Mouse (Mus musculus) adrenal gland, postnatal 25 days (tissue): Measurements from ENCODE around the gene Lurap1l. TPM values are rescaled to one million over a fixed set of nuclear protein-coding genes. Genes with fewer than 3 reads are reported as not detected.
"Not testable (repeated sequence)": the region's sequence is repeated elsewhere in the genome, so short reads cannot be mapped to it uniquely, and the experiment has no call there.

ENCODE experiments used
- DNase-seq: peaks from one replicate; pipeline ENCODE4 v3.0.0; 2021; ENCODE audit warnings: mixed read lengths
- long read RNA-seq: library from polyadenylated mRNA; stranded (forward); transcript quantifications from one replicate; pipeline ENCODE4 v2.0.0, GENCODE M21; 2021
- total RNA-seq: library from RNA; stranded (reverse); gene quantifications from 2 replicates; pipeline ENCODE4 v1.2.3, GENCODE M21; 2021

The Lurap1l gene
- 7.0 and 7.8 TPM in 2 replicates for total RNA-seq
- long read RNA-seq, transcript Lurap1l-201 (2 exons, 3,066 nt) = major isoform, 58 of 61 reads
- long read RNA-seq, partial matches to known transcripts = 3 of 61 reads
- long read RNA-seq, other reads (novel, unspliced or antisense) = 0 of 61 reads

- peak; percentile 47 for DNase-seq
Measured at GRCm38 (mm10) chr4:80910481-80910870, at the start of gene Lurap1l. Lurap1l (plus strand) TSS chr4:80910646.

- no peak for DNase-seq
Measured at GRCm38 (mm10) chr4:80862962-80863361, 47.5 kb upstream of the Lurap1l start.

- no peak for DNase-seq
Measured at GRCm38 (mm10) chr4:80863906-80864305, 46.5 kb upstream of the Lurap1l start.

GRCm38 (mm10) chr4:80864511-80864922 lies 45.9 kb upstream of the Lurap1l start:
- peak; percentile 19 for DNase-seq

GRCm38 (mm10) chr4:80866065-80866464 lies 44.4 kb upstream of the Lurap1l start:
- DNase-seq = no peak

GRCm38 (mm10) chr4:80869598-80869997 lies 40.8 kb upstream of the Lurap1l start:
- no peak for DNase-seq

GRCm38 (mm10) chr4:80872847-80873644 lies 37.4 kb upstream of the Lurap1l start:
- DNase-seq = no peak

DNA sequence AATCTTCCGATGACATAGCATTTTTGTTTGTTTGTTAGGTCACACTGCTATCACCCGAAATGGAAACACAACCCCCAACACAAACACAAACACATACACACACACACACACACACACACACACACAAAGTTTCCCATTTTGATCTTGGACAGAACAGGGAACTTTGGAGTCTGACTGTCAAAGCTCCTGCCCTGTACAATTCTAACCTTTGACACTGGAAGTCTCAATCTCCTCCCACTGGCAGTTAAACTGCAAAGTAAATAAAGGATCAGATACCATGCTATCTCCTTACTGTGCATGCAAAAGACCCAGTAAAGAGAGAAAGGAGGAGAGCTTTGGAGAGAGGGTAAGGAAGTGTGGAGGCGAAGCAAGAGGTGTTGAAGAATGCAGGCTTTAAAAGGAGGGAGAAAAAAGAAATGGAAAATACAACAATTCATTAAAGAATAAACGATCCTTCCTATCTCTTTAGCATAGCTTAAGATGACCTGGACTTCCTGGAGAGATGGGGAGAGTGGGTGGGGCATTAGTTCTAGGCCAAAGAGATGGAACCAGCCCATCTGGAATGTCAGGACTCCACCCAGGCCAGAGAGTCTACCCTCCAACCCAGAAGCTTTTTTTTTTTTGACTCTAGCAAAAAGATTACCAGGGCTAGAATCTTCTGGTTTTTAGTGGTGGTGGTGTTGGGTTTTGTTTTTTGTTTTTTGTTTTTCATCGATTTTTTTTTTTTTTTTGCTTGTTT lies 36.2 kb upstream of the Lurap1l start:
- DNase-seq = no peak

- DNase-seq = no peak
Measured at GRCm38 (mm10) chr4:80875055-80875454, 35.4 kb upstream of the Lurap1l start.

DNA sequence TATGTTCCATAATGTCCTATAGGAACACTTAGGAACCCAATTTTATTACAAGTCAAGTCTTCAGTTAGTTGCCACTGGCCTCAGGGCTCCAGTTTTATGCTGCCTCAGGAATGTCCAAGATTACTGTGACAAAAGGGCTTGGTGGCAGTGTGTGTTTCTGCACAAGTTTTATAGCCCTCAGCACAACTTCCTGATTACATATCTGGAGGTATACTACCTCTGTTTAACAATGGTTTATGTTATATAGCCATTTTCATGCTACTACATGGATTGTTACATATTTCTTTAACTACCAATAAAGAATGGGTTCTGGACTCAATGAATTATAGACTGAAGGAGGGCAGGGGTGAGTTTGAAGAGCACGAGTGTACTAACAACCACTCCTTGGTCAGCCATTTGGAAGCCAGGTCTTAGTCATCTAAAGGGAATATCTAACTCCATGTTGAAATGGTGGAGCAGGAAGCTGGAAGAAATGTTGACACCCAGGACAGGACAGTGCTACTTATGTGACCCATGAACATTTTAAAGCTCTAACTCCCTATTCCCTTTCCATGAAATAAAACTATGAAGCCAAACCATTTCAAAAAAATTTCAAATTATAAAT lies 28.3 kb upstream of the Lurap1l start:
- DNase-seq = no peak

- no peak for DNase-seq
Measured at GRCm38 (mm10) chr4:80886631-80887030, 23.8 kb upstream of the Lurap1l start.

DNA sequence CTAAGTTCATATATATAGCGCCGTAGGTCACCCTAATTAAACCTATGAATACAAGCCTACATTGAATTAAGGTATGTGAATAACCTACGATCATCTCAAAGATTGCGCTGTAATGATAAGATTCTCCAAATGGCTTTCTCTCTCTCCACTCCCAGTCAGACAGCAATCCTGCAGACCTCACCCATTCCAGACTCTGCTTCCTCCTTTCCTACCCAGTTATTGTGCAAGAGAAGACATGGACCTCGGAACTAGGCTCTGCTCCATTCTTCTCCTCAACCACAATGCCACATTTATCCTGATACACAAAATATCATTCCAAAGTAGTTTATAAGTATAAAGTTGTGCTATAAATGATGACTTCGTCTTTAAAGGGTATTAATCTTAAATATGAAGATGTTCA lies 19.4 kb upstream of the Lurap1l start:
- DNase-seq = no peak

GRCm38 (mm10) chr4:80895278-80895894 lies 15.1 kb upstream of the Lurap1l start:
- DNase-seq = no peak

DNA sequence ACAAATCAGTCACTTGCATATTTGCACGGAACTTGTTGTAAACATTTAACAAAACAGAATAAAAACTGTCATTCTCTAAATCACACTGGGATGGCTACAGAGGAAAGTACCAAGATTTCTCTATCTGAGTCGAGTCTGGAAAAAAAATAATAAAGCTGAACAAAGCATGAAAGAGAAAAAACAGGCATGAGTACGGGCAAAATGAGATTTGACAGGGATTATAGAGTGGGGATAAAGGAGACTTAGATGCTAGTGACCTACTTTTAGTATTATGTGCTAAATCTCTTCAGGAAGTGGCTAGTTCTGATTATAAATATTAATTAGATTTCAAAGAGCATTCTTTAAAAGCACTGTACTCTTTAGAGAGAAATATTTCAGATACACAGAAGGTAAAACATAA lies 3.7 kb upstream of the Lurap1l start:
- no peak for DNase-seq

DNA sequence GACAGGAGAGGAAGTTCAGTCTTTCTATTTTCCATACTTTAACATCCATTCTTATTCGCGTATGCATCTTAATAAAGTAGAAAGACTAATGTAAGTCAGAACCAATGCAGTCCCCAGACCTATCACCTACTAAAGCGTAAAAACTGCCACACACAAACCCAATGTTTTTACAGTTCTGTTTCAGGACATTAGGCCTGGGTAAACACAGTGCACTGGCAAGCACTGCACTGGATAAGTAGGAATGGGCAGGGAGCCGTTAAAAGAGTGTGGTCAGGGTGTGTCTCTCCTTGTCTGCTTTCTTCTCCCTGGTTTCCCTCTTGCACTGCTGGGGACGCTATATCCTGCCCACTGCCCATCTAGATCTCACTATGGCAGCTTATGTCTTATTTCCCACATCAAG lies 2.5 kb upstream of the Lurap1l start:
- no peak for DNase-seq

DNA sequence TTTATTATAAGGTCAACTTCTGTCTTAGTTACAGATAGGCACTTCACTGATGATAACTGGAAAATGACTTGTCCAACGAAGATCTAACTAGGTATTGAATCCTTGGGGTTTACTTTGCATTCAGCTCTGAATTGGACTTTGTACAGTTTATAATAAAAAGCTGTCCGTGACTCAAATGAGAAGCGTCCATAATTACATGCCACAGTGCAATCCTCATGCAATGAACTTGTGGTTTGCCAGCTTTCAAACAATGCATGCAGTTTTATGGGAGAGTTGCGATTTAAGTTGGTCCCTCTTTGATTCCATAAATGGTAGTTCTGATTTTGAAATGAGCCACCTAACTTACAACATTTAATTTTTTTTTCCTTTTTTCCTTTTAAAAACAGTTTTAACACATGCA lies 1.5 kb upstream of the Lurap1l start:
- DNase-seq = no peak

DNA sequence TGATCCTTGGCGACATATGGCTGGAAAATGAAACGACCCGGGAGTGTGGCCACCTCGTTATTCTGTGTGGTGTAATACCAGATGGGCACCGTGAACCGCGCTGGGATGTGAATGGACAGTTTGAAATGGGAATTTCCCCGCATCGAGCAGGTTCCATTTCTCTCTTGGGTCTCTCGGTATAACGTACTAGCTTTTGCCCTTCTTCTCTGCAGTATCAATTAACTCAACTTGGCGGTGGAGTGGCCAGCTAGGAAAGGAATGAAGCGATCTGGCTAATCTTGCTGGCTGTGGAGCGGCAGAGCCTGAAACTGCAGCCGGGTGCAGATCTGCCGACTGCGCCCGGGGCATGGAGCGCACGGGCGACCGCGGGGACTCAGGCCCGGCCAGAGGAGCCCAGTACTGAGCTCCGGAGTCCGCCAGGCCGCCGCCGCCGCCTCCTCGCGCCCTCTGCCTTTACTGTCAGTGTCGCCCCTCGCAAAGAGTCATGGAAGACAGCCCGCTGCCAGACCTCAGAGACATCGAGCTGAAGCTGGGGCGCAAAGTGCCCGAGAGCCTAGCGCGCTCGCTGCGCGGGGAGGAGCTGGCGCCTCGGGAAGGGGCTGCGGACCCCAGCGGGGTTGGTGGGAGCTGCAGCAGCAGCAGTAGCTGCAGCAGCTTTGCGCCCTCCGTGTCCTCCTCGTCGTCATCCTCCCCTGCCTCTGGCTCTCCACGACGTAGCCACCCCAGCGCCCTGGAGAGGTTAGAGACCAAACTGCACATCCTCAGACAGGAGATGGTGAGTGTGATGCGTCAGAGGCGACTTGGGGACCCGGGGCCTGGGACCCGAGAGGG lies 640 bp downstream of the Lurap1l start:
- peak; percentile 51 for DNase-seq

DNA sequence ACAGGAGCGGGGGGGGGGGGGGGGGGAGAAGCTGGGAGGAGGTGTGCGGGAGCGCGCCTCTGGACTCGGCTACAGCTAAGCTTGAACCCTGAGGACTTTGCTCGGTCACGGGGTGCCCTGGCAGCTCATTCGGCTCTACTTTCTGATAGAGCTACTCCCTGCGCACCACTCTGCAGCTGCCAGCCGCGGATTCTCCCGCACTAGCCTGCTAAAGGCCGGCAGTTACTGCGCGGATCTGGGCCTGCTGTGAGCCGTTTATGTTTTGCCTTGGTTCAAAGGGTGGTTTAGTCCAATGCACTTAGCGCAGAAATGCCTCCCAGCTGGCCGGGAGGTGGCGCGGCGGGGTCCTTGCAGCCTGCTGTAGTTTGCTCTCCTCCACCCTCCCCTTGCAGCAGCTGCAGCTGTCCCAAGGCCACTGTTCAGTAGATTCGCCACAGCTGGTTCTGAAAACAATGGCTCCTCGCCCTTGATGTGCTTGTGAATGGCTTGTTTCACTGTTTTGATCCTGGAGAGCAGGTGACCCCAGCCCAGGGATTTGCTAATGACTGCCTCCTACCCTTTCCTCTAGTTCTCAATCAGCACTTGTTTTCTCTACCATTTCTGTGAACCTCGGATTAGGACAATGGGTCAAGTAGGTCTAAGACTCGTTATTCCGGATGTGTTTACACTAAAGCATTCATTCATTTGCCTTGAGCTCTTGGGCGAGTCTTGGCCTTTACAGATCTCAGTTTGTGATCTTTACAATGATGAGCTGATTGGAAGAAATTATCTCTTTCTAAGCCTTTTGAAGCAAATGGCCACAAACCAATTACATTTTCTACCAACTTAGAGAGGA lies 1.5 kb downstream of the Lurap1l start:
- peak; percentile 84 for DNase-seq

GRCm38 (mm10) chr4:80915211-80915610 lies 4.8 kb downstream of the Lurap1l start:
- DNase-seq = no peak

DNA sequence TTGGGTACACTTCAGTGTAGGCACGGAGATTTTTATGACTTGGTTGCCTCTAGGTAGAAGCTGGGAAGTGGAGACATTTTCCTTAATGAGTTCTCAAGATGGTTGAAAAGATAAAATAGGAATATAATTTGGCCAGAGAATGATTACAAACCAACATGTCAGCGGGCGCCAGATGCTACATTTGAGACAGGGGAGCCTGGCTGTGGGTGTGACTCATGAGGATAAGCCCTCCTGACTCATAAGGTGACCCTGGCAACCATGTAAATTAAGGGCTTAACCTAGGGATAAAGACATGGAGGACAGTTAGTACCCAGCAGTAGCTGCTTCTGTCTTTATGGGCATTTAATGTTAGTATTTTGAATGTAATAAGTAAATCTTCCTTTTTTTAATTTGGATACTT lies 6.2 kb downstream of the Lurap1l start:
- no peak for DNase-seq

DNA sequence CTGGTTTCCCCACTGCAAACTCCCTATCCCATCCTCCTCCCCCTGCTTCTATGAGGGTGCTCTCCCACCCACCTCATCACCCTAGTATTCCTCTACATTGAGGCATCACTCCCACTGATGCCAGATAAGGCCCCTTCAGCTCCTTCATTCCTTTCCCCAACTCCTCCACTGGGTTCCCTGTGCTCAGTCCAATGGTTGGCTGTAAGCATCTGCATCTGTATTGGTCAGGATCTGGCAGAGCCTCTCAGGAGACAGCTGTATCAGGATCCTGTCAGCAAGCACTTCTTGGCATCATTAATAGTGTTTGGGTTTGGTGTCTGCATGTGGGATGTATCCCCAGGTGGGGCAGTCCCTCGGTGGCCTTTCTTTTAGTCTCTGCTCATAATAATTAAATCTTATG lies 6.7 kb downstream of the Lurap1l start:
- DNase-seq = not testable (repeated sequence)
